Mouse (Mus musculus) MEL (cell line): ENCODE results near the gene Txn2. TPM values are rescaled to one million over a fixed set of nuclear protein-coding genes. Genes with fewer than 3 reads are reported as not detected.

Source experiments
- DNase-seq: peaks from one replicate; pipeline ENCODE4 v3.0.0; 2011; ENCODE audit warnings: low read depth, low spot score
- H3K27ac ChIP-seq: 2 replicates; pipeline ENCODE4 v1.5.1; 2012; ENCODE audit warnings: low read depth, mild to moderate bottlenecking, control low read depth, low read length, moderate library complexity; ENCODE audit not compliant: control insufficient read depth
- H3K27me3 ChIP-seq, 2 experiments: fragments of 150-350 bp in 1 of 2; sonication (generic) in 1 of 2; 2 replicates each; pipeline ENCODE4 v1.6.1; 2012; ENCODE audit warnings: low read length in 2 of 2, mild to moderate bottlenecking in 2 of 2, improper control_type of control experiment in 1 of 2, moderate library complexity in 1 of 2; ENCODE audit not compliant: insufficient read depth in 2 of 2, control insufficient read depth in 1 of 2
- H3K36me3 ChIP-seq, 2 experiments: 2 replicates each; pipeline ENCODE4 v1.6.1; 2012 to 2014; ENCODE audit warnings: low read length in 2 of 2, improper control_type of control experiment in 1 of 2, inconsistent platforms in 1 of 2, mild to moderate bottlenecking in 1 of 2; ENCODE audit not compliant: insufficient read depth in 2 of 2, control insufficient read depth in 1 of 2
- H3K4me1 ChIP-seq, 2 experiments: fragments of 150-350 bp in 1 of 2; sonication (generic) in 1 of 2; 2 replicates each; pipeline ENCODE4 v1.6.1; 2012; ENCODE audit warnings: low read length in 2 of 2, improper control_type of control experiment in 1 of 2, mild to moderate bottlenecking in 1 of 2; ENCODE audit not compliant: insufficient read depth in 2 of 2, control insufficient read depth in 1 of 2
- H3K4me3 ChIP-seq, 2 experiments: fragments of 150-350 bp in 1 of 2; sonication (generic) in 1 of 2; 2 replicates each; pipeline ENCODE4 v1.5.1; 2012; ENCODE audit warnings: low read depth in 2 of 2, low read length in 2 of 2, mild to moderate bottlenecking in 2 of 2, moderate library complexity in 2 of 2, control low read depth in 1 of 2, improper control_type of control experiment in 1 of 2; ENCODE audit not compliant: control insufficient read depth in 1 of 2, insufficient read depth in 1 of 2
- H3K79me2 ChIP-seq: 2 replicates; pipeline ENCODE4 v1.6.1; 2012; ENCODE audit warnings: mild to moderate bottlenecking, low read length, moderate library complexity; ENCODE audit not compliant: control insufficient read depth, poor library complexity, insufficient read depth
- H3K9ac ChIP-seq: 2 replicates; pipeline ENCODE4 v1.6.1; 2012; ENCODE audit warnings: low read depth, mild to moderate bottlenecking, control low read depth, low read length, moderate library complexity; ENCODE audit not compliant: control insufficient read depth, poor library complexity, severe bottlenecking
- H3K9me3 ChIP-seq: fragments of 150-350 bp; sonication (generic); replicated peaks from 2 replicates; pipeline ENCODE4 v1.6.1; 2012; ENCODE audit warnings: mild to moderate bottlenecking, low read length, improper control_type of control experiment, moderate library complexity; ENCODE audit not compliant: insufficient read depth
- BHLHE40 ChIP-seq: IDR thresholded peaks from 2 replicates; pipeline ENCODE4 v1.6.1; 2012; ENCODE audit warnings: low read depth, mild to moderate bottlenecking, inconsistent platforms, low read length, improper control_type of control experiment, borderline replicate concordance
- CTCF ChIP-seq, 3 experiments: IDR thresholded peaks in 2 of 3; conservative IDR thresholded peaks in 1 of 3; 2 replicates each; pipeline ENCODE4 v1.5.1; 2011 to 2012; ENCODE audit warnings: low read length in 3 of 3, low read depth in 2 of 3, mild to moderate bottlenecking in 2 of 3, improper control_type of control experiment in 1 of 3, inconsistent platforms in 1 of 3, mixed read lengths in 1 of 3, moderate library complexity in 1 of 3; ENCODE audit not compliant: control insufficient read depth in 1 of 3, insufficient read depth in 1 of 3, poor library complexity in 1 of 3, severe bottlenecking in 1 of 3
- E2F4 ChIP-seq: IDR thresholded peaks from 2 replicates; pipeline ENCODE4 v1.6.1; 2011; ENCODE audit warnings: low read depth, low read length, improper control_type of control experiment, borderline replicate concordance
- ELF1 ChIP-seq: IDR thresholded peaks from 2 replicates; pipeline ENCODE4 v1.6.1; 2014; ENCODE audit warnings: low read depth, mild to moderate bottlenecking, inconsistent platforms, low read length, improper control_type of control experiment, moderate library complexity
- JUND ChIP-seq: IDR thresholded peaks from 2 replicates; pipeline ENCODE4 v1.6.1; 2011; ENCODE audit warnings: low read depth, mild to moderate bottlenecking, improper control_type of control experiment, low read length
- MAX ChIP-seq: IDR thresholded peaks from 2 replicates; pipeline ENCODE4 v1.6.1; 2011; ENCODE audit warnings: low read length, improper control_type of control experiment
- MXI1 ChIP-seq: IDR thresholded peaks from 2 replicates; pipeline ENCODE4 v1.6.1; 2011; ENCODE audit warnings: mild to moderate bottlenecking, low read depth, low read length, improper control_type of control experiment
- MYC ChIP-seq: IDR thresholded peaks from 2 replicates; pipeline ENCODE4 v1.6.1; 2011; ENCODE audit warnings: low read depth, mild to moderate bottlenecking, low read length, improper control_type of control experiment, moderate library complexity
- RAD21 ChIP-seq: IDR thresholded peaks from 2 replicates; pipeline ENCODE4 v1.6.1; 2011; ENCODE audit warnings: mild to moderate bottlenecking, low read depth, low read length, improper control_type of control experiment
- SIN3A ChIP-seq: IDR thresholded peaks from 2 replicates; pipeline ENCODE4 v1.6.1; 2012; ENCODE audit warnings: low read length, improper control_type of control experiment, inconsistent platforms
- SMC3 ChIP-seq: IDR thresholded peaks from 2 replicates; pipeline ENCODE4 v1.6.1; 2011; ENCODE audit warnings: low read depth, low read length, improper control_type of control experiment
- TBP ChIP-seq: IDR thresholded peaks from 2 replicates; pipeline ENCODE4 v1.8.0; 2011; ENCODE audit warnings: low read depth, low read length, improper control_type of control experiment
- UBTF ChIP-seq: IDR thresholded peaks from 2 replicates; pipeline ENCODE4 v1.6.1; 2012; ENCODE audit warnings: low read depth, mild to moderate bottlenecking, inconsistent platforms, low read length, improper control_type of control experiment, moderate library complexity, borderline replicate concordance; ENCODE audit not compliant: insufficient read depth
- USF1 ChIP-seq: IDR thresholded peaks from 2 replicates; pipeline ENCODE4 v1.6.1; 2014; ENCODE audit warnings: low read depth, mild to moderate bottlenecking, inconsistent platforms, low read length, improper control_type of control experiment, moderate library complexity
- ZC3H11A ChIP-seq: IDR thresholded peaks from 2 replicates; pipeline ENCODE4 v1.6.1; 2012; ENCODE audit warnings: low read depth, mild to moderate bottlenecking, inconsistent platforms, low read length, improper control_type of control experiment
- polyA plus RNA-seq, 2 experiments: library from polyadenylated mRNA; stranded (reverse) in 1 of 2; unstranded in 1 of 2; fragments of >175 nt in 1 of 2; fragments of >200 nt in 1 of 2; gene quantifications; 2 replicates each; pipeline versions ENCODE4 v1.2.1 to v1.2.4; 2012; ENCODE audit warnings: low replicate concordance in 2 of 2, low read depth in 1 of 2; ENCODE audit not compliant: insufficient read length in 2 of 2, insufficient read depth in 1 of 2, missing spikeins in 1 of 2
- total RNA-seq: library from RNA; depleted of rRNA; stranded (reverse); fragments of 300-350 nt; gene quantifications from 2 replicates; pipeline ENCODE4 v1.2.3, GENCODE M21; 2012

Txn2 gene
- total and polyA plus RNA-seq, 3 experiments, result 114 to 416 (median 207) TPM

GRCm38 (mm10) chr15:77934326-77934725 lies 5.5 kb upstream of the Txn2 start:
- H3K9ac ChIP-seq, result no peak overlapping the region
- DNase-seq, result no peak
- peaks cover 5% of the 10 kb centered on the region; the same call in 1 of the 2 replicates for H3K79me2 ChIP-seq
- H3K4me1 ChIP-seq, result peaks cover 2 to 28% of the 10 kb centered on the region in 2 experiments
- peak overlapping the region in 1 of 2 experiments; percentile 49; a peak in 2 of 4 replicates for H3K4me3 ChIP-seq
- no peak overlapping the region for H3K27ac ChIP-seq
- TF ChIP-seq CTCF (IDR thresholded peaks at IDR 0.05 in 2 of 3, conservative IDR thresholded peaks at IDR 0.05 in 1 of 3; ENCODE audit: control insufficient read depth in 1 of 3, insufficient read depth in 1 of 3, low read depth in 2 of 3, low read length in 3 of 3, poor library complexity in 1 of 3, severe bottlenecking in 1 of 3), result no peak
- TF ChIP-seq JUND, result no peak
- TF ChIP-seq RAD21, result no peak
- no peak for TF ChIP-seq E2F4
- no peaks in the 10 kb centered on the region for H3K9me3 ChIP-seq
- H3K36me3 ChIP-seq, result peaks cover 0 to 16% of the 10 kb centered on the region in 2 experiments; a peak in 2 of 4 replicates
- no peaks in the 10 kb centered on the region for H3K27me3 ChIP-seq

- Histone ChIP-seq H3K27ac (no peak overlapping the region), H3K79me2 (peaks cover 8% of the 10 kb centered on the region; the same call in 1 of the 2 replicates), H3K36me3 (peaks cover 0 to 16% of the 10 kb centered on the region in 2 experiments; a peak in 2 of 4 replicates), H3K27me3 (no peaks in the 10 kb centered on the region), H3K9me3 (no peaks in the 10 kb centered on the region), H3K4me3 (peak overlapping the region; percentile 26 to 49; a peak in 3 of 4 replicates)
- peak; percentile 92 for DNase-seq
- TF ChIP-seq MAX (peak; percentile 56), SIN3A (peak; percentile 30; the same call in 1 of the 2 replicates), RAD21 (peak; percentile 67), ELF1 (peak; percentile 11; the same call in 1 of the 2 replicates), MYC (peak; percentile 71; the same call in 1 of the 2 replicates), USF1 (no peak), E2F4 (no peak), SMC3 (peak; percentile 65), BHLHE40 (peak; percentile 41; the same call in 1 of the 2 replicates), UBTF (no peak), MXI1 (peak; percentile 42; the same call in 1 of the 2 replicates), TBP (0 out of 2 replicates have a peak, but pooled peaks have one; percentile 14), CTCF (IDR thresholded peaks at IDR 0.05 in 2 of 3, conservative IDR thresholded peaks at IDR 0.05 in 1 of 3; ENCODE audit: control insufficient read depth in 1 of 3, insufficient read depth in 1 of 3, low read depth in 2 of 3, low read length in 3 of 3, poor library complexity in 1 of 3, severe bottlenecking in 1 of 3) (peak; percentile 94 to 95 (median 95)), ZC3H11A (peak; percentile 35; the same call in 1 of the 2 replicates)
- TF ChIP-seq, all 39 proteins: peak for 11
- peaks cover 2 to 28% of the 10 kb centered on the region in 2 experiments for H3K4me1 ChIP-seq
- H3K9ac ChIP-seq, result peak overlapping the region; percentile 42
Observed at GRCm38 (mm10) chr15:77933770-77934169, 5.0 kb upstream of the Txn2 start.
